Mouse (Mus musculus): Measurements from ENCODE around the gene Ucn. TPM values are rescaled to one million over a fixed set of nuclear protein-coding genes. Genes with fewer than 3 reads are reported as not detected.

Gene Ucn
- 1 to 10 TPM; 1.1 TPM for total RNA-seq (2021)

GRCm38 (mm10) chr5:31138241-31138967 is at the start of gene Ucn:
TSS of gene Ucn (minus strand) at chr5:31138829.
- DNase-seq (ENCODE audit: extremely low spot score in 1 of 2, low spot score in 2 of 2) = peak in 1 of 2 experiments; percentile 40

GRCm38 (mm10) chr5:31183678-31184077 is 45.0 kb upstream of the Ucn start:
- intact Hi-C loops (cut with DNase I) = no loop called here
- no peak for DNase-seq (ENCODE audit: extremely low spot score in 1 of 2, low spot score in 2 of 2)

More at GRCm38 (mm10) chr5:31138241-31138967, at the start of gene Ucn:
- intact Hi-C loops (cut with DNase I) = no loop called here

- intact Hi-C loops (cut with DNase I) = no loop called here
- no peak for DNase-seq (ENCODE audit: extremely low spot score in 1 of 2, low spot score in 2 of 2)
Observed at GRCm38 (mm10) chr5:31181183-31181770, 42.6 kb upstream of the Ucn start.

- intact Hi-C loops (cut with DNase I) = no loop called here
- DNase-seq (ENCODE audit: extremely low spot score in 1 of 2, low spot score in 2 of 2) = peak; percentile 94 to 97
Observed at GRCm38 (mm10) chr5:31179766-31180630, 41.4 kb upstream of the Ucn start, which contains the start of the genes Gm29609 and Gtf3c2. TSS of gene Gm29609 (minus strand) at chr5:31179911. TSS of gene Gtf3c2 (minus strand) at chr5:31180144.

GRCm38 (mm10) chr5:31179301-31179765 is 40.7 kb upstream of the Ucn start:
- intact Hi-C loops (cut with DNase I) = no loop called here
- DNase-seq (ENCODE audit: extremely low spot score in 1 of 2, low spot score in 2 of 2) = peak in 1 of 2 experiments; percentile 58

GRCm38 (mm10) chr5:31168630-31169029 is 30.0 kb upstream of the Ucn start:
- no peak for DNase-seq (ENCODE audit: extremely low spot score in 1 of 2, low spot score in 2 of 2)

GRCm38 (mm10) chr5:31164878-31165277 is 26.2 kb upstream of the Ucn start:
- intact Hi-C loops (cut with DNase I) = no loop called here
- no peak for DNase-seq (ENCODE audit: extremely low spot score in 1 of 2, low spot score in 2 of 2)

More at GRCm38 (mm10) chr5:31168630-31169029, 30.0 kb upstream of the Ucn start:
- intact Hi-C loops (cut with DNase I) = no loop called here

- intact Hi-C loops (cut with DNase I) = no loop called here
- DNase-seq (ENCODE audit: extremely low spot score in 1 of 2, low spot score in 2 of 2) = no peak
Observed at GRCm38 (mm10) chr5:31162462-31162861, 23.8 kb upstream of the Ucn start.

GRCm38 (mm10) chr5:31154152-31154553 is 15.5 kb upstream of the Ucn start, which contains the start of gene Mpv17:
TSS of gene Mpv17 (minus strand) at chr5:31154251.
- intact Hi-C loops (cut with DNase I) = no loop called here
- DNase-seq (ENCODE audit: extremely low spot score in 1 of 2, low spot score in 2 of 2) = peak; percentile 77 to 88

- DNase-seq (ENCODE audit: extremely low spot score in 1 of 2, low spot score in 2 of 2) = no peak
- intact Hi-C loops (cut with DNase I) = no loop called here
Observed at GRCm38 (mm10) chr5:31153516-31154151, 15.0 kb upstream of the Ucn start.

GRCm38 (mm10) chr5:31151746-31152145 is 13.1 kb upstream of the Ucn start:
- intact Hi-C loops (cut with DNase I) = no loop called here
- no peak for DNase-seq (ENCODE audit: extremely low spot score in 1 of 2, low spot score in 2 of 2)

GRCm38 (mm10) chr5:31149781-31150180 is 11.2 kb upstream of the Ucn start:
- intact Hi-C loops (cut with DNase I) = no loop called here

GRCm38 (mm10) chr5:31138968-31139425 is 368 bp upstream of the Ucn start:
- intact Hi-C loops (cut with DNase I) = no loop called here
- DNase-seq (ENCODE audit: extremely low spot score in 1 of 2, low spot score in 2 of 2) = no peak

More at GRCm38 (mm10) chr5:31149781-31150180, 11.2 kb upstream of the Ucn start:
- DNase-seq (ENCODE audit: extremely low spot score in 1 of 2, low spot score in 2 of 2) = no peak

- intact Hi-C loops (cut with DNase I) = no loop called here
- no peak for DNase-seq (ENCODE audit: extremely low spot score in 1 of 2, low spot score in 2 of 2)
Observed at GRCm38 (mm10) chr5:31137658-31138057, 971 bp downstream of the Ucn start.

GRCm38 (mm10) chr5:31136730-31137424 is 1.8 kb downstream of the Ucn start:
- no peak for DNase-seq (ENCODE audit: extremely low spot score in 1 of 2, low spot score in 2 of 2)
- intact Hi-C loops (cut with DNase I) = no loop called here

- DNase-seq (ENCODE audit: extremely low spot score in 1 of 2, low spot score in 2 of 2) = no peak
- intact Hi-C loops (cut with DNase I) = no loop called here
Observed at GRCm38 (mm10) chr5:31126050-31126449, 12.6 kb downstream of the Ucn start.

- no peak for DNase-seq (ENCODE audit: extremely low spot score in 1 of 2, low spot score in 2 of 2)
- intact Hi-C loops (cut with DNase I) = no loop called here
Observed at GRCm38 (mm10) chr5:31123481-31123880, 15.1 kb downstream of the Ucn start.

GRCm38 (mm10) chr5:31121111-31121510 is 17.5 kb downstream of the Ucn start:
- intact Hi-C loops (cut with DNase I) = no loop called here
- DNase-seq (ENCODE audit: extremely low spot score in 1 of 2, low spot score in 2 of 2) = peak in 1 of 2 experiments; percentile 50
